Mouse (Mus musculus) natural killer cell, adult 2 months (primary cell): ENCODE results near the gene Ubap1l.

Experiments used
- DNase-seq, 2 experiments: peaks; one replicate each; pipeline ENCODE4 v3.0.0; 2022; ENCODE audit warnings: low spot score in 2 of 2

The Ubap1l gene

DNA sequence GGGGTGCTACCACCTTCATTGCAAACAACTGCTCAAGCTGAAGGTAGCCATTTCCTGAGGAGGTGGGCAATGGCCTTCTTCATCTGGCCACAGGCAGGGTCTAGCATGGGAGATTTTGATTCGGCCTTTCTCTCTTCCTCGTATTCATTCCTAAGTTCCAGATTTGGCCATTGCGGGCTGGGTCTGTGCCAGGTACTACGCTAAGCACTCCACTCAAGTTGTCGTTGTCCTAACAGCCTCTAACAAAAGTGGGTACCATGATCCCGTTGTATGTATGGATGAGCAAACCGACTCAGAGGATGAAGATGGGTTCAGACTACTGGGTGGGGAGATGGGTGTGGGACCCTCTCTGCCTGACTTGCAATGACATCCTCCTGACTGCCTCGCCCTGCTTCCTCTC, 49.5 kb downstream of the Ubap1l start:
- DNase-seq = no peak

DNA sequence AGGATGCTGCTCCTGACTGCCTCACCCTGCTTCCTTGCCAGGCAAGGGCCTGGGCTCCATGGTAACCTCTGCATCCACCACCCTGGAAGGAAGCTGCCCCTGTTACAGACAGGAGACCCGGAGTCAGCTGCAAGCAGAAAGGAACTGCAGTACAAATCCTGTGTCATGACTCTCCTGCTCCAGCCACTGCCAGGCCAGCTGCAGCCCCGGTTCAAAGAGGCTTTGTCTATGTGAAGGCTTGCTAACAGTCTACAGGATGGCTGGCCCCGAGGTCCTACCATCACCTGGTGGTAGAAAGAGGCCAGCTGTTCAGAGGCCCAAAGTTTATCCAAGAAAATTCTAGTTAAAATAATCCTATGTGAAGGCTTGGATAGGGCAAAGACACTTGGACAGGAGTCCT, 50.5 kb downstream of the Ubap1l start:
- no peak for DNase-seq

DNA sequence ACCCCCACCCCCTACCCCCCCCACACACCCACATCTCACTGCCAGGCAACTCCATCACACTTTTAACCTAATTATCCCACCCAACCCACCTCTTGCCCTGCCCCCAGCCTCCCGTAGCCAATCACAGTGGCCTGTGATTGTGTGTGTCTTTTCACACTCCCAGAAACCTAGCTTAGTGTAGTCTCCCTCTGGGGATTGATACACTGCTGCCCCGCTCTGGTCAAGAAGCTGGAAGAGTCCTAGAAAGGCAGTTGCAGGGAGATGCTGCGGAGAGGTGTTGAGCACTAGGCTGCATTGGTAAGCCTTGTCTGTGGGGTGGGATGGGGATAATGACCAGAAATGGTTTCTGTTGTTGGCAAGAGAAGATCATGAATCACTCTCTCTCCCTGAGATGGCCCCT, 56.9 kb downstream of the Ubap1l start:
- no peak for DNase-seq

DNA sequence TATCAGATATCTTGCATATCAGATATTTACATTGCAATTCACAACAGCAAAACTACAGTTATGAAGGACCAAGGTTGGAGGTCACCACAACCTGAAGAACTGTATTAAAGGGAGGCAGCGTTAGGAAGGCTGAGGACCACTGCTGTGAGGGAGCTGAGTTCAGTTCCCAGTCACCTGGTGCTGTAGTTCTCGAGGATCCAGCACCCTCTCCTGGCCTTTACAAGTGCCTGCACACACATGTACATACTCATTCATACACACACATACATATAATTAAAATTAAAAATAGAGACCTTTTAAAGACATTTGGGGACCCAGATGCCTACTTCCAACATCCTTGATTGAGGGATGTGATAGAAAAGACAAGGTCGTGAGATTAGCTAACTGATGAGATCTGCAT, 58.8 kb downstream of the Ubap1l start:
- no peak for DNase-seq

DNA sequence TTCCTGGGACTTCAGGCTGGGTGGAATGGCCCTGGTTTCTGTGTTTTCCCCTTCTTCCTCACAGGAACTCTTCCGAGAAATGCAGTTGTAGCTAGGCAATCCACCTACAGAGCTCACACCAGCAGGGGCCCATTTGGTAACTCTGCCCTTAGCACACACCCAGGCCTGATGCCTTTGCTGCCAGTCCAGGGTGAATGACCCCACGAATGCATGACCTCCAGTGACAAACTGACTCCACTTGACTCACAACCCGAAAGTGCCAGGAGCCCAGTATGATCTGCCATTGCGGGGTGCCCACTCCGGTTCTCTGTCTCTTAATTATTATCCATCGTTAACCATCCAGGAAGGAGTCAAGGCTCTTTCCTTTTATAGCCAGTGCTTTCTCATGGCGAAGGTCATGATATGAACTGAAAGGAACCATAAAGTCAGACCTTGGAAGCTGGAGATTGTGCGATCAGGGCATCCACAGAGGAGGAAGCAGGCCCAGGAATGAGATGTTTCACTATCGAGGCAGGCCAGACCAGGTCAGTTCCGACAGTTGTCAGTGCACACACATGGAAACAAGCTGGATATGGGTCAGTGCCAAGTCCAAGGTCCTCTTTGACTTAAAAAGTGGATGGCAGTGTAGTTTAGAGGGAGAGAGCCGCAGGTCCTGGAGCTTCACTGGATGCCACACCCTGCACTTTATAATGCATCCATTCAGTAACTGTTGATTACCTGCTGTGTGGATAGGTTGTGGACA, 62.1 kb downstream of the Ubap1l start, which contains the start of gene Slc51b:
TSS of gene Slc51b (minus strand) at position 196 of the 742 bp plus-strand sequence.
- DNase-seq = no peak

DNA sequence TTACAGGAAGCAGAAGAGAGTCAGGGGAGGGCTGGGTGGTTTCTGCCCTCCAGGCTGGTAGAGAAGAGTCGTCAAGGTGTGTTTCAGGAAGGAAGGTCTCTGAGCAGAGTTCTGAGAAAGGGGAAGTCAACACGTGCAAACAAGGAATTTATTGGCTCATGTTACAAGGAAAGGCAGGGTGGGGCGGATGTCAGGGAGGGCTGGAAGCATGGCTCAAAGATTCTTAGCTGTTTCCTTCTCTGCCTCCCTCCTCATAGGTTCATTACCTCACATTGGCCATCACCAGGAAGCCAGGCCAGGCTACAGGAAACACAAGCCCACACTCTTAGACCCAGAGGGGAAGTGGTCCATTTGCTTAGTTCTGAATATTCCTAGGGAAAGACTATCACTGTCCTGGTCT, 63.6 kb downstream of the Ubap1l start:
- no peak for DNase-seq

DNA sequence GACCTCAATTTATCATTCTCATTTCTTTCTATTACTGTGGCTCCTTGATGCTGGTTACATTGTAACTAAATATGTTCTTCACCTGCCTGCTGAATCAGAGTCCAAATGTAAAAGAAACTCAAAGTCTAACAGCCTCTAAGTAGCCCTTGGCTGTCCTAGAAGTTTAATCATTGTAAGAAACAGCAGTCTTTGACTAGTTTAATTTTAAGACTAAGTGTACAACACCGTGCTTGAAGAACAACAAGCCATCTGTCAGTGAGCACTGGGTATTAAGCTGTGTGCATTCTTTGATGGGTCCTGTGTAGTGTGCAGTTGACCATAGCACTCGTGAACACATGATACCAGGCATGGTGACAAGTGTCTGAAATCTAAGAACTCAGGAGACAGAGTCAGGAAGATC, 66.7 kb downstream of the Ubap1l start:
- DNase-seq = no peak

DNA sequence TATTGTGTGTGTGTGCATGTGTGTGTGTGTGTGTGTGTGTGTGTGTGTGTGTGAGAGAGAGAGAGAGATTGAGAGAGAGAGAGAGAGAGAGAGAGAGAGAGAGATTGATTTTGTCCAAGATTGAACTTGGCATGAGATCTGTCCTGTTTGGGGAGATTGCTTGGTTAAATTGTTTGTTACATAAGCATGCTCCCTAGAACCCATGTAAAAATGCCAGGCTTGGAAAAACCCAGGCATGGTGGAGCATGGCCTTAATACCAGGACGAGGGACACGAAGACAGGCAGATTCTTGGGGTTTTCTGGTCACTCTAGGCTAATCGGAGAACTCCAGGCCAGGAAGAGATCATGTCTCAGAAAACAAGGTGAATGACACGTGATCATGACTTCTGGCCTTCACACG, 67.2 kb downstream of the Ubap1l start:
- no peak for DNase-seq
